Mouse (Mus musculus): Measurements from ENCODE around the gene Mapk12. TPM values are rescaled to one million over a fixed set of nuclear protein-coding genes. Genes with fewer than 3 reads are reported as not detected.

Gene Mapk12
- polyA plus RNA-seq, 1 experiment from 2014 or later, result 19.9 TPM

DNA sequence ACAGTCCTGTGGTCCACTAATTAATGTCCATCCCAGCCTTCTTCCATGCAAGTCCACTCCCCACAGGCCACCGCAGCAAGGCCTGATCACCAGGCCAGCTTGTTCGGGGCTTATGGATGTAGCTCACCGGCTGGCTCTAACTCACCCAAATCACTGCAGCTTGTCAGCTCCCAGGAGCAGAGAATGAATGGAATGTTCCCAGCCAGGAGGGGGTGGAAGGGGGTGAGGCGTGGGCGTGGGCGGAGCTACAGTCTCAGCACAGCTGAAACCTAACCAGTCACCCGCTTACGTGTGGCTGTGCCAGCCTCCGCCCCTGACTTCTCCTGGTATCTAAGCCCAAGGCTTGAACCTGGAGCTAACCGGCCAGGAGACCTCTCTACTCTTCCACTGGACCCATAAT, 28.9 kb upstream of the Mapk12 start:
- peak overlapping the region; percentile 25 for H3K4me3 ChIP-seq
- H3K27ac ChIP-seq (ENCODE audit: poor library complexity, severe bottlenecking), result peak overlapping the region; percentile 91
- H3K9me3 ChIP-seq (replicated peaks), result no peaks in the 10 kb centered on the region
- ATAC-seq (ENCODE audit: insufficient number of reproducible peaks, low FRiP score), result peak; percentile 69
- peak overlapping the region; percentile 68 for H3K9ac ChIP-seq
- 8% methylated on average over 10 of the region's 10 CpGs for WGBS
- H3K27me3 ChIP-seq (replicated peaks), result no peaks in the 10 kb centered on the region
- peaks cover 62% of the 10 kb centered on the region for H3K4me1 ChIP-seq (replicated peaks)
- H3K4me2 ChIP-seq, result peak overlapping the region; percentile 63
- peaks cover 41% of the 10 kb centered on the region for H3K36me3 ChIP-seq

DNA sequence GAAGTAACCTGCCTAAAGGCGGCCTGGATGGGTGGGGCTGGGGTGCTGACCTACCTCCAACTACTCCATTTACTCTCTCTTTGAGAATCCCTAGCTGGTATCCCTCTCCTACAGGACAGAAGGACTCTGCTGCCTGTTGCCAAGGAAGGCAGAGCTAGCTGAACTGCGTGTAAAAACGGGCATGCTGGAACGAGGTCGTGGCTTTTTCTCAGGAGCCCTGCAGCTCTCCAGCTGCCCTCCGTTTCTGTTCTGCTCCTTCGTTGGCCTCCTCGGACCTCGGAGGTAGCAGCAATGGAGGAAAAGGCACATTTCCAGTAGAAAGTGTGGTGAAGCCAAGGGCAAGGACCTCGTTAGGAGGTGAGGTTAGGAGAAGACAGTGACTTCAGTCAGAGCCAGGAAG, 28.4 kb upstream of the Mapk12 start:
- H3K27me3 ChIP-seq (replicated peaks), result no peaks in the 10 kb centered on the region
- H3K4me2 ChIP-seq, result peak overlapping the region; percentile 63
- 36% methylated on average over 10 of the region's 10 CpGs for WGBS
- peaks cover 57% of the 10 kb centered on the region for H3K4me1 ChIP-seq (replicated peaks)
- peak overlapping the region; percentile 25 for H3K4me3 ChIP-seq
- H3K27ac ChIP-seq (ENCODE audit: poor library complexity, severe bottlenecking), result peak overlapping the region; percentile 91
- peaks cover 46% of the 10 kb centered on the region for H3K36me3 ChIP-seq
- H3K9me3 ChIP-seq (replicated peaks), result no peaks in the 10 kb centered on the region
- ATAC-seq (ENCODE audit: insufficient number of reproducible peaks, low FRiP score), result no peak
- peak overlapping the region; percentile 68 for H3K9ac ChIP-seq

GRCm38 (mm10) chr15:89165478-89165877, 25.0 kb upstream of the Mapk12 start:
- peaks cover 81% of the 10 kb centered on the region for H3K36me3 ChIP-seq

GRCm38 (mm10) chr15:89161397-89161796, 20.9 kb upstream of the Mapk12 start:
- H3K9ac ChIP-seq, result no peak overlapping the region
- H3K9me3 ChIP-seq (replicated peaks), result no peaks in the 10 kb centered on the region
- no peak overlapping the region for H3K27ac ChIP-seq (ENCODE audit: poor library complexity, severe bottlenecking)
- H3K4me2 ChIP-seq, result no peak overlapping the region
- H3K4me3 ChIP-seq, result no peak overlapping the region
- WGBS, result 87% methylated on average over 9 of the region's 9 CpGs
- H3K4me1 ChIP-seq (replicated peaks), result peaks cover 5% of the 10 kb centered on the region
- ATAC-seq (ENCODE audit: insufficient number of reproducible peaks, low FRiP score), result no peak
- no peaks in the 10 kb centered on the region for H3K27me3 ChIP-seq (replicated peaks)
- H3K36me3 ChIP-seq, result peaks cover 100% of the 10 kb centered on the region

More at GRCm38 (mm10) chr15:89165478-89165877, 25.0 kb upstream of the Mapk12 start:
- no peak for ATAC-seq (ENCODE audit: insufficient number of reproducible peaks, low FRiP score)
- H3K9me3 ChIP-seq (replicated peaks), result no peaks in the 10 kb centered on the region
- no peaks in the 10 kb centered on the region for H3K27me3 ChIP-seq (replicated peaks)
- H3K4me3 ChIP-seq, result no peak overlapping the region
- H3K4me2 ChIP-seq, result no peak overlapping the region
- 90% methylated on average over 12 of the region's 12 CpGs for WGBS
- peaks cover 25% of the 10 kb centered on the region for H3K4me1 ChIP-seq (replicated peaks)
- no peak overlapping the region for H3K9ac ChIP-seq
- no peak overlapping the region for H3K27ac ChIP-seq (ENCODE audit: poor library complexity, severe bottlenecking)

DNA sequence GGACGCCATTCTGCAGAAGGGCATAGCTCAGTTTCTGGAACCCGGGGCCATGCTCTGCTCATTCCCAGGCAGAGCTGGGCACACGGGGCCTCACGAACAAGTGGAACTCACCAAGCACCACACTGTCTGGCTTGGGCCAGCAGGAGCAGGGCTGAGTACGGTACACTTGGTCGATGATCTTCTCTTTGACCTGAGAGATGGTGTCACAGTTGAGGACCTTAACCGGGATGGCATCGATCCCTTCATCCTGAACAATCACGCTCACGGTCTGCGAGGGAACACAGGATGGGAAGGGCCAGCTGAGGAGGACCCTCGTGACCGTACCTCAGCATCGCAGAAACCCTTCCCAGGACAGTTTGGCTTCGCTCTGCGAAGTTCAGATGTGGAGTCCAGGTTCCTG, 18.0 kb upstream of the Mapk12 start:
- peaks cover 5% of the 10 kb centered on the region for H3K4me1 ChIP-seq (replicated peaks)
- no peaks in the 10 kb centered on the region for H3K9me3 ChIP-seq (replicated peaks)
- H3K4me3 ChIP-seq, result no peak overlapping the region
- H3K27ac ChIP-seq (ENCODE audit: poor library complexity, severe bottlenecking), result no peak overlapping the region
- no peak for ATAC-seq (ENCODE audit: insufficient number of reproducible peaks, low FRiP score)
- H3K9ac ChIP-seq, result no peak overlapping the region
- H3K36me3 ChIP-seq, result peaks cover 100% of the 10 kb centered on the region
- H3K27me3 ChIP-seq (replicated peaks), result no peaks in the 10 kb centered on the region
- no peak overlapping the region for H3K4me2 ChIP-seq
- 91% methylated on average over 16 of the region's 16 CpGs for WGBS

DNA sequence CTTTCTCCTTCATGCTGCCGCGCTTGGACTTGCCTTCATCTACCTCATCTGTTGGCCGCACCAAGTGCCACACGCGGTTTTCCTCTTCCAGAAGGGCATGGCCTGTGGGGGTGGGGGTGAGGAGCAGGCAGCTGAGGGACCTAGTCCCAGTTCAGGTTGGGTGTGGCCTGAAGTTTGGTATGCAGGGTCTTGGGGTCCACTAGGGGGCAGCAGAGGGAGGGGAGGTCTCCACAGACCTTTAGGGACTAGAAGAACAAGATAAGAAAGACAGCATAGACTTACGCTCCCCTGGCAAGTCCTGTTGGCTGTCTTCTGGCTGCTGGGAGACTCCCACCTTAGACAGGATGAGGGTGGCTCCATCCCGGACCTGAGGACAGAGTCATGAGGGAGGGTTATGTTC, 17.5 kb upstream of the Mapk12 start:
- 54% methylated on average over 7 of the region's 7 CpGs for WGBS
- ATAC-seq (ENCODE audit: insufficient number of reproducible peaks, low FRiP score), result peak; percentile 17; the same call in 1 of the 2 replicates
- H3K9ac ChIP-seq, result no peak overlapping the region
- H3K4me2 ChIP-seq, result no peak overlapping the region
- no peak overlapping the region for H3K27ac ChIP-seq (ENCODE audit: poor library complexity, severe bottlenecking)
- H3K36me3 ChIP-seq, result peaks cover 97% of the 10 kb centered on the region
- H3K4me1 ChIP-seq (replicated peaks), result peaks cover 5% of the 10 kb centered on the region
- H3K27me3 ChIP-seq (replicated peaks), result no peaks in the 10 kb centered on the region
- no peaks in the 10 kb centered on the region for H3K9me3 ChIP-seq (replicated peaks)
- no peak overlapping the region for H3K4me3 ChIP-seq

- Histone ChIP-seq H3K27me3 (replicated peaks) (peaks cover 28% of the 10 kb centered on the region), H3K4me3 (no peak overlapping the region), H3K9me3 (replicated peaks) (no peaks in the 10 kb centered on the region), H3K4me1 (replicated peaks) (peaks cover 20% of the 10 kb centered on the region), H3K36me3 (peaks cover 41% of the 10 kb centered on the region), H3K4me2 (no peak overlapping the region), H3K9ac (no peak overlapping the region), H3K27ac (ENCODE audit: poor library complexity, severe bottlenecking) (no peak overlapping the region)
- no peak for ATAC-seq (ENCODE audit: insufficient number of reproducible peaks, low FRiP score)
These were observed 11.8 kb upstream of the Mapk12 start for GRCm38 (mm10) chr15:89152312-89152711.

DNA sequence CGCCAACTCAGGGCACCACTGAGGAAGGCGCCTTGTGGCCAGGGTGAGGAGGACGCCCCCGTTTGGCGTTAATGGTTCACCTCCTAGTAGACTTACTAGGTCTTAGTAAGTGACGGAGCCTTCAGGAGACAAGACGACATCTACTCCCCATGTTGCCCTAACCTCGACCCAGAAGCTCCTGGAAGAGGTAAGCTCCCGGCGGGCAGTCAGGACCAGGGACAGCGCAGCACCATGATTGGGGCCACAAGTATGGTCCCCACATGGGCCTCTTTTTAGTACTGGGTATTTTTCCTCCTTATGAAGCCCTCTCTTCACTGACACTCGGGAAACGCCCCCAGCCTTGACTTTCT, 9.5 kb upstream of the Mapk12 start:
- 3% methylated on average over 13 of the region's 13 CpGs for WGBS
- Histone ChIP-seq H3K4me2 (peak overlapping the region; percentile 89), H3K9me3 (replicated peaks) (no peaks in the 10 kb centered on the region), H3K27me3 (replicated peaks) (peaks cover 51% of the 10 kb centered on the region), H3K27ac (ENCODE audit: poor library complexity, severe bottlenecking) (no peak overlapping the region), H3K4me3 (peak overlapping the region; percentile 64), H3K36me3 (peaks cover 18% of the 10 kb centered on the region), H3K9ac (no peak overlapping the region), H3K4me1 (replicated peaks) (peaks cover 32% of the 10 kb centered on the region)
- no peak for ATAC-seq (ENCODE audit: insufficient number of reproducible peaks, low FRiP score)

DNA sequence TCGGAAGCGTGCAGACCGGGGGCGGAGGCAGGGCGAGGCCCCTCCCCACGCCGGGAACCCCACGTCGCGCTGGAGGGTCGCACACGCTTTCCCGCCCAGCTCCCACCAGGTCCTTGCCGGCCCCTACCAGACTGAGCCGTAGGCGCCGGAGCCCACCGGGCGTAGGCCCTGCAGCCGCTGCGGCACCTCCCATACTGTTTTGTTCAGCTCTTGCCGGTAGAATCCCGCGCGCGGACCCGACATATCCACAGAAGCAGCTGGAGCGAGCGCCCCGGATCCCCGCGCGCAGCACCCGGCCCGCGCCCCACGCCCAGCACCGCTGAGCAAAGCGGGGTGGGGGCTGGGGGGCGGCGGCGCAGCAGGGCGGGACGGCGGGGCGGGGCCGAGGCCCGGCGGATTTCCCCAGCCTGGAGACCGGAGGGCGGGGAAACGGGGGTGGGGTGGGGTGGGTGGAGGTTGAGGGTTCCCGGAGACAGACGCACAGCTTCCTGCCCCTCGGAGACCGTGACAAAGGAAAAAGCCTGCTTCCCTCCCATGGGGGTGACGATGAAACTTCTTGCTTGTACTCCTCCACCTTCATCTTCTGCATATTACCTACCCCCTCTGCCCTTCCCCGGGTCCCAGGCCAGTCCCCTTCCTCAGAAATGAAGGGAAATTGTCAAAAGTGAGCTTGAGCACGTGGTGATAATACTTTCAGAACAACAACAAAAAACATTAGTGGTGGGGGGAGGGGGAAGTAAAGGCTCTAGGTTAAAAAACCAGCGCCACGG, 9.0 kb upstream of the Mapk12 start, which contains the start of gene Mapk11:
Mapk11 (minus strand) TSS at position 358 of the 770 bp plus-strand sequence.
- H3K27ac ChIP-seq (ENCODE audit: poor library complexity, severe bottlenecking), result no peak within 1 kb of the TSS
- peak; percentile 60 for ATAC-seq (ENCODE audit: insufficient number of reproducible peaks, low FRiP score)
- H3K36me3 ChIP-seq, result peaks cover 12% of the 10 kb centered on the region
- H3K9me3 ChIP-seq (replicated peaks), result no peaks in the 10 kb centered on the region
- H3K27me3 ChIP-seq (replicated peaks), result peaks cover 57% of the 10 kb centered on the region
- H3K4me3 ChIP-seq, result peak within 1 kb of the TSS; percentile 64
- 0% methylated on average over 55 of the region's 61 CpGs for WGBS
- H3K9ac ChIP-seq, result peak within 1 kb of the TSS; percentile 71
- H3K4me1 ChIP-seq (replicated peaks), result peaks cover 32% of the 10 kb centered on the region
- peak within 1 kb of the TSS; percentile 89 for H3K4me2 ChIP-seq

GRCm38 (mm10) chr15:89148496-89149270, 8.2 kb upstream of the Mapk12 start:
- H3K27ac ChIP-seq (ENCODE audit: poor library complexity, severe bottlenecking), result no peak overlapping the region
- 7% methylated on average over 25 of the region's 25 CpGs for WGBS
- H3K4me3 ChIP-seq, result peak overlapping the region; percentile 64
- peaks cover 32% of the 10 kb centered on the region for H3K4me1 ChIP-seq (replicated peaks)
- H3K36me3 ChIP-seq, result peaks cover 4% of the 10 kb centered on the region
- H3K4me2 ChIP-seq, result peak overlapping the region; percentile 89
- ATAC-seq (ENCODE audit: insufficient number of reproducible peaks, low FRiP score), result no peak
- H3K27me3 ChIP-seq (replicated peaks), result peaks cover 64% of the 10 kb centered on the region
- H3K9ac ChIP-seq, result peak overlapping the region; percentile 71
- no peaks in the 10 kb centered on the region for H3K9me3 ChIP-seq (replicated peaks)

- Histone ChIP-seq H3K9me3 (replicated peaks) (no peaks in the 10 kb centered on the region), H3K27ac (ENCODE audit: poor library complexity, severe bottlenecking) (no peak overlapping the region), H3K27me3 (replicated peaks) (peaks cover 72% of the 10 kb centered on the region), H3K4me2 (no peak overlapping the region), H3K9ac (no peak overlapping the region), H3K36me3 (no peaks in the 10 kb centered on the region), H3K4me1 (replicated peaks) (peaks cover 32% of the 10 kb centered on the region), H3K4me3 (no peak overlapping the region)
- ATAC-seq (ENCODE audit: insufficient number of reproducible peaks, low FRiP score), result no peak
- WGBS, result 56% methylated on average over 4 of the region's 4 CpGs
These were observed 7.4 kb upstream of the Mapk12 start for GRCm38 (mm10) chr15:89147895-89148294.
